Mouse (Mus musculus) bone marrow, adult 2 months (tissue): ENCODE data around the gene Gpr65.

Experiments used
- CTCF ChIP-seq: fragments of 200-500 bp; IDR thresholded peaks from 2 replicates; pipeline ENCODE4 v1.5.1; 2011; ENCODE audit warnings: low read length, control low read depth; ENCODE audit not compliant: control insufficient read depth, insufficient read depth
- POLR2A ChIP-seq: fragments of 200-500 bp; IDR thresholded peaks from 2 replicates; pipeline ENCODE4 v1.6.1; 2011; ENCODE audit warnings: low read depth, mild to moderate bottlenecking, control low read depth, low read length, borderline replicate concordance; ENCODE audit not compliant: control insufficient read depth

DNA sequence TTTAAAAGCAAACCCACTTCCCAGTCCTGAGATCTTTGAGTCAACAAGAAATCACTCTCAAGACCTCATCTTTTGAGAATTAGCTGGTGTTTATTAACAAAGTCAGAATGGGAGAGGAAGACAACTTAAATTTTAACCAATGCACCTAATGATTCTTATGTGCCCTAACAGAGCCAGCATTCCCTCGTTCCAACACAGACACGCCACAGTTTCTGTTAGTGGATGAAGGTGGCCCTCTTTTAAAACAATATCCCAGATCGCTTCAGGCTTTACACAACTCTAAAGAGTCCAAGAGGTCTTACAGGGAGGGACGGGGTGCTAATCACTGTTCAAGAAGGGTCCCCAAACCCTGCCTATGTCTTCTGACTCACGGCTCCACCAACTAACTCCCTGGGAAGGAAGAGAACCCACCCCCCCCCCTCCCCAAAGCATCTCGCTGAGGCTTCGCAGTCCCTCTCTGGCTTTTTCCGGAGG lies 10.0 kb upstream of the Gpr65 start:
- TF ChIP-seq CTCF (no peak), POLR2A (no peak)
